Mouse (Mus musculus): ENCODE data around the gene Rcvrn.

Rcvrn gene

DNA sequence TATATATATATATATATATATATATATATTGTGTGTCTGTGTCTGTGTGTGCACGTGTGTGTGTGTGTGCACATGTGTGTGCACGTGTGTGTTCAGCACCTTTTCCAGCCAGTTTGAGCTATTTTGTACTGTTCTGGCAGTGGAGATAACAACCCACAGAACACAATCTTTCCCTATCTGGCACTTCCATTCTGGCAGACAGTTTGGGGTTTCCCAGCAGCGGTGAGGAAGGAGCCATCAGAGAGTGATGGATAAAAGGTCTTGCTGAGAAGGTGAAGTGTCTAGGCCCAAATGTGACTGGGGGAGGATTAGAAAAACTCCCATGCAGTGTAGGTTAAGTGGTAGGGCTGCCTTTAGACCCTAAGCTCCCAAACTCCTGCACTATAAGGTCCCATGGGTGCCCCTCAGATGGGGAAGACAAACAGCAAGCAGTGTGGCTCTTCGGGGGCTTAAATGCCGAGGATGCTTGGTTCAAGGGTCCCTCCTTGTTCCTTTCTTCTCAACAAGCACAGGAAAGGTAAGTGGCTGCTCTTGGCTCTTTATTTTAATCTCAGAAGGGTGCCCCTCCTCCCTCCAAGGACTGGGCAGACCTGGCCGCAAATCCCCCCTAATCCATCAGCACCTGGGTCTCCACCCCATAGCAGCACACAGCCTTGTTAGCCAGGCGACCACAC is at the start of gene Rcvrn:
TSS of gene Rcvrn (plus strand) at position 624 of the 674 bp plus-strand sequence.
- ChIA-PET POLR2A (no interaction called here), CTCF (no interaction called here)

DNA sequence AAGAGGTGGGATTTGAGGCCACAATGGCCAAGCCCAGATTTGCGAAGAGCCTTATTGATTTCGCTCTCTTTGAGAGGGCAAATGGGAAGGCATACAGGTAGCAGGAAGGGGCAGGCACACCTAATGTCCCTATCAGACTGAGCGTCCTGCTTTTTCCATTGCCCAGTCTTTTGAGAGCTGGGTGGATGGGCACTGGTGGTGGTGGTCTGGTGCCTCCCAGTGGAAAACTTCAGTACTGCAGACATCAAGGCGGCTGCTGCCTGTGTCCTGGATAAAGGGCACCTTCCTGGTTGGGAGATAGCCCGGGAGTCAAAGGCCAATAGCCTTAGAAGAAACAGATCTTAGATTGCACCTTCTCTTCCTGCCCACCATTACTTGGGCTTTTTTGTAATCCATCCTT is 47.4 kb upstream of the Rcvrn start:
- CTCF ChIA-PET = interaction anchor here in 3 of 4 experiments (0.5 to 1.5 kb wide), 13 partner anchors 8 to 537 kb away, joined by 3 to 6 read pairs (median 3); no protein-coding TSS in a partner anchor
- POLR2A ChIA-PET = no interaction called here

DNA sequence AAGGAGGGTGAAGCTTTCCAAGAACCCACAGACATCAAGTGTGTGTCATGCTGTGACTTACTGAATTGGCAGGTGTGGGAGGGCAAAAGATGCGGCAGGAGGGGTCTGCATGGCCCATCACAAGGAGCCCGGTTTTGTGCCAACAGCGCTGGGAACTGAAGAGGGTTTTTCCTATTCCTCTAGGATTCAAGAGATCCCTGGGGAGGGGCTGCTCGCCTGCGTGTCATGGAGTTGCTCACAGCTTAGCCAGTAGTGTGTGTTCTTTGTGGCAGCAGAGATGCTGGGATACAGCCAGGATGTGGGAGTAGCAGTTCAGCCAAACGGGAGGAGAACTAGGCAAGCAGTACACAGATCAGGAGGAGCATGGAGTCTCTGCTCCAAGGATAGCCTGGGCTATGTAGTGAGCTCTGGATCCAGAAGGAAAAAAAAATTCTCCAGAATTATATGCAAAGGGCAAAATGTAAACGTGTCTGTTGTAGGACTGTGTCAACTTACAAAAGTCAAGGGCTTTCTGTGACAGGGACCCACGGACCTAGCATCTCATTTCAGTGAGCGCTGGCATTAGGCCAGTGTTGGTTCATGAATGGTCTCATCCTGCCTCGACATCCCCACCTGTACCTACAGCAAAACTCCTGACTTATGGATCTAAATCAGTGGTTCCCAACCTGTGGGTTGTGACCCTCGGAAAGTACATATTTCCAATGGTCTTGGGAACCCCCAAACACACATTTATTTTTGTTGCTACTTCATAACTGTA is 46.3 kb upstream of the Rcvrn start:
- ChIA-PET CTCF (interaction anchor here (0.6 to 1.5 kb wide), 9 partner anchors 9 to 380 kb away, joined by 3 to 5 read pairs (median 3); no protein-coding TSS in a partner anchor), POLR2A (interaction anchor here in 1 of 4 experiments (0.6 to 0.7 kb wide), 2 partner anchors 10 to 28 kb away, joined by 4 read pairs; no protein-coding TSS in a partner anchor)

DNA sequence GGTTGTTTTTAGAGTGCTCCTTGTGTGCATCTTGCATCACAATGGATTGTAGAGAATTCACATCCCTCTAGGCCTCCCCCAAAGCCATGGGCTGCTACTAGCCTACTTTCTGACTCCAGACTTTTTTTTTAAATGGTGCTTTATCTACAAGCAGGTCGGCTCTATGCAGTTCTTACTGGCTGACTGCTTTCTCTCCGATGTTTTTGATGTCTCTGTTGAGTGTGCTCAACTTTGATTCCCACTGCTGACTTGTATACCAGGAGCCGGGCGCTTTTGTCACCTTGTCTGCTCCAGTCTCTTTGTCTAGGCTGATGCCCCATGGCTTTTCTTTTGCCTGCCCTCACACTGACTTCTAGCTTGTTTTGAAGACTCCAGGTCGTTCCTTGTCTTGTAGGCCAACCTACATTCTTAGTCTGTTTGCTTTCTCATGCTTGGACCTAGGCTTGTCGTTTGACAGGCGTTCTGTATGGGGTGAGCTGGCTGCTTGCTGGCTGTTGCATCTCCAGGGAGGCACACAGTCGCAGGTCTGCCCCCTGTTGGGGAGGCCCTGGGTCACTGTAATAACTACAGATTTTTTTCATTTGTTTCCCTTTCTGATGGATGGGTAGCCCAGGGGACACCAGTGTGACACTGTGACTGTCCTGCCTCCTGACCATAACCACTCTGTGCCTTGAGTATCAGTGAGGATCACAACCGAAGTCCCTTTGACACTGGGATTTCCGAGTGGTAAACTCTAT is 45.0 kb upstream of the Rcvrn start:
- CTCF ChIA-PET = interaction anchor here in 2 of 4 experiments (0.6 to 1.3 kb wide), 9 partner anchors 26 to 595 kb away, joined by 3 to 5 read pairs (median 4); no protein-coding TSS in a partner anchor
- POLR2A ChIA-PET = interaction anchor here in 1 of 4 experiments (0.7 to 1.5 kb wide), 2 partner anchors 11 to 175 kb away, joined by 3 to 4 read pairs; no protein-coding TSS in a partner anchor

DNA sequence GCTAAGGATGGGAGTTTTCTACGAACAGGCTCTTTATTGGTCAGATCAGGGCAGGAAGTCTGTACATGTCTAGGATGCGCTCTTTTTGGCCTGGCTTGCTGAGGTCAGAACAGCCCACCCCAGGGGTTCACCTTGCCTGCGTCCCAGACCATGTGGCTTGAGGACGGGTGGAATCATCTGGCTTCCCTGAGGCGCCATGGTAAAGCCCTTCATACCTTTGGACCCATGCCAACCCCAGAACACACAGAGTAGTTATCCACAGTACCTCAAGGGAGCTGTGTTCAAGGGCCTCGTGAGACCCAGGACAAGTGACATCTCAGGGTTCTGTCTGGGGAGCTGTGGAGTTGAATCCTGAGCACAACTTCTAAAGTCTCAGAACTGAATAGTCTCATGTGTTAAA is 43.4 kb upstream of the Rcvrn start:
- ChIA-PET CTCF (interaction anchor here in 2 of 4 experiments (0.6 to 1.3 kb wide), 2 partner anchors 542 to 731 kb away, joined by 3 to 5 read pairs; no protein-coding TSS in a partner anchor), POLR2A (no interaction called here)

DNA sequence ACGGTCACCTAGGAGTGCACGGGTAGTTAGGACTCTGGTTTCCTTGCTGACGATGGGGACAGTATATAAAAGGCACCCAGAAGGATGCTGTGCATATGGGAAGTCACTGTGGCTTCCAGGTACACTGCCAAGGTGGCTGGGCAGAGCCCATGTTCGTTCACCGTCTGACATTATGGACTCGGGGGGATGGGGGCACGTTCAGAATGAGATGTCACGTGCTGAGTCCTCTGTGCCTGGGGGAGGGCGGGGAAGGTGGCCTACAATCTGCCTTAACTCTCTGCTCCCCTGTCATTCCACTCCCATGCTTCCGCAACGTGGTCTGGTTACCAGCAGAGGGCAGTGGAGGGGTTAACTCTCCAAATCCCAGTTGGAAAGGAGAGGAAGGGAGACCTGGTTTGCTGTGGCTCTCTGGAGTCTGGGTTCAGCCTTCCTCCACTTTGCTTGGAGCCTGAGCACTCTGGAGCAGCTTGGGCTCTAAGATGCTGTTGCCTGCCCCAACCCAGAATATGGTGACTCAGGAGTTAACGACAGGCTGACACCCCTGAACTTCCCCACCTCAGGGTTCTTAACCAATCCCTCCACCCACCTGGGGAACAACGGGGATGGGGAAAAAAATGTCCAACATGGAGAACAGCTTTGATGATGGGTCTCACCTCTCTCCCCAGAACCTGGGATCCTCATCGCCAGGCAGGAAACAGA is 42.8 kb upstream of the Rcvrn start:
- ChIA-PET CTCF (interaction anchor here (0.6 to 1.5 kb wide), 5 partner anchors 23 to 732 kb away, joined by 3 to 7 read pairs (median 3); no protein-coding TSS in a partner anchor), POLR2A (interaction anchor here in 1 of 4 experiments (1.3 kb wide), 1 partner anchor 272 kb away, joined by 5 read pairs; no protein-coding TSS in a partner anchor)

DNA sequence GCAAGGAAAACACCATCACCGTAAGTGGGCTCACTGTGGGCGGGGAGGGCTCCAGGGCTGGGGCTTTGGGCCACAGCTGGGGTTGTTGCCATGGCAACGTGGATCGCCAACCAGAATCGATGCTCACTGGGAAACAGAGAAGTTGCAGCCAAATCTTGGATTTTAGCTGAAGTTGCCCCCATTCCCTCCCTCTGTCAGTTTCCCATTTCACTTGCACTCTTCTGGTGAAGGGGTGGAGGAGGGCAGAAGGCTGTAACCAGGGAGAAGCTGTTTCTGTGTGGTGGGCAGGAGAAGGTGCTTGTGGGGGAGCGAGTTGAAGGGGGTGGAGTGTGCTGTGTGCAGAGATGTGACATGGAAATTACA is 42.3 kb upstream of the Rcvrn start:
- POLR2A ChIA-PET = interaction anchor here in 1 of 4 experiments (1.3 kb wide), 1 partner anchor 273 kb away, joined by 5 read pairs; no protein-coding TSS in a partner anchor
- CTCF ChIA-PET = interaction anchor here (1.0 to 1.5 kb wide), 4 partner anchors 22 to 24 kb away, joined by 3 to 7 read pairs (median 3); no protein-coding TSS in a partner anchor

DNA sequence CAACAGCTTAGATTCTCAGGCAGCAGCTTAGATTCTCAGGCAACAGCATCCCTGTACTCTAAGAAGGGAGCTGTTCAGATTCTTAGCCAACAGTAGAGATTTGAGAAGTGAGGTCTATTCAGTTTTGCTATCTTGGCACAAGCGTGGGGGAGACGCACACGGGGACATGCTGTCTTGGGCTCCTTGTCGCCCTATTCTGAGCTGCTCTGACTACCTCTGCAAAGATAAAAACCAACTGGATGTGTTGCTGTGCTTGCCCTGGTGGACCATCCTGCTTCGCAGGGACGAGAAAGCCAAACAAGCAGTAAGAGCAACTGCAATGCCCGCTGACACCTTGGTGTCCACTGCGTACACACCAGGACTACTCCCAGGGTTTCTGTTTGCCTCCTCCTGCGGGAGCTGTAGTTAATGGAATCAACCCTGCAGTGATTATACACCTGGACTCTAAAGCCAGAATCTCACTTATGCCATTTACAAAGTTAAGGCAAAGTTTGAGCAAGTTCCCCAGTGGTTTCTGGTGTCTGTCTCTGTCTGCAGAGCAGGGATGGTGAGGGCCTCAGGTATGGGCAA is 41.5 kb upstream of the Rcvrn start:
- CTCF ChIA-PET = interaction anchor here in 3 of 4 experiments (0.8 to 1.5 kb wide), 4 partner anchors 22 to 541 kb away, joined by 3 to 7 read pairs (median 3); no protein-coding TSS in a partner anchor
- POLR2A ChIA-PET = interaction anchor here in 1 of 4 experiments (1.3 kb wide), 1 partner anchor 273 kb away, joined by 5 read pairs; no protein-coding TSS in a partner anchor

DNA sequence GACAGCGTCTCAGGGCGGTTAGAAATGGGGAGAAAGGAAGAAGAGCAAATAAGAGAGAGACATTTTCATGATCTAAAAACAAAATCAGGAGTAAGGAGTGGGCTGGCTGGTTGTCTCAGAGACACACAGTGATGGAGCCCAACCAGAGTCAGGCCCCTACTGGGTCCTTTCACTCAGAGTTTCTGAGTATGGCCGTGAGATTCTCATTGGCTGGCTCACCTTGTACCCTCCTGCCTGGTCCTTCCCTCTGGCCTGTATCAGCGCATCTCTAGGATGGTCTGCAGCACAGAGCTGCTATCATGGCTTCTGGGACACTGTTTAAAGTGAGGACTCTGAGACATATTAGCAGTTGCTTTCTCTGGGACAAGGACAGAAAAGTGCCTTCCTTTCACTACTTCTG is 40.6 kb upstream of the Rcvrn start:
- POLR2A ChIA-PET = no interaction called here
- CTCF ChIA-PET = interaction anchor here in 1 of 4 experiments (0.9 kb wide), 1 partner anchor 22 kb away, joined by 3 read pairs; no protein-coding TSS in a partner anchor

DNA sequence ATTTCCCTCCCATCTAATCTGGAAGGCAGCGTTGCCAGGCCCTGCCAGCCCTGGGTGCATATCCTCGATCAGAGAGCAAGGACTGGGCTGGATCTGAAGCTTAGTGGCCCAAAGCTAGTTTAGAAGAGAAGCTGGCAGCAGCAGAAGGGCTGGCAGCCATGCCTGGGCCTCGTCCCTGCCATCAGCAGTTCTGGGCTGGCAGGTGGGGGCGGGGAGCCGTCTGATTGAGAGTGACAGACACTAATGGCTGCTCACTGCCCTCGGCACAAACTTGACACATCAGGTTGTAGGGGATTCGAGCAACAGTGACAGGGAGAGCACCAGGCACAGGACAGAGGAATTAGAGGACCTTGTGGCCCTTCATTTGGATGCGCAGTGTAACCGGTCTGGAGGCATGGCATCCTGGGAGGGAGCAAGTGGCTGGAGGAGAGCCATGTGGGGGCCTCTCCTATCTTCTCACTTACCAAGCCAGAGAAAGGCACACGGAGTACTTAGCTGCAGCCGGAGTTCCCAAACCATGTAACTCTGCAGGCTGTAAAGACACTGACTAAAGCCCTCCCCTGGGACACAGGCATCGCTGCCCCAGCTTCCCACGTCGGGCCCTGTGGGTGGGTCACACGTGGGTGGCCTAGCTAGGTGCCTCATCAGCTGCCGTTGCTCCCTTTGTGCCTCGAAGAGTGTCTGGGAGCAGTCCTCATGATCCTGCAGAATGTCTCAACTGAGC is 39.7 kb upstream of the Rcvrn start:
- CTCF ChIA-PET = interaction anchor here in 3 of 4 experiments (0.8 to 4.4 kb wide), 4 partner anchors 20 to 826 kb away, joined by 3 to 28 read pairs (median 4); no protein-coding TSS in a partner anchor
- POLR2A ChIA-PET = interaction anchor here in 1 of 4 experiments (0.5 to 1.1 kb wide), 3 partner anchors 11 to 644 kb away, joined by 3 to 4 read pairs (median 3); no protein-coding TSS in a partner anchor

DNA sequence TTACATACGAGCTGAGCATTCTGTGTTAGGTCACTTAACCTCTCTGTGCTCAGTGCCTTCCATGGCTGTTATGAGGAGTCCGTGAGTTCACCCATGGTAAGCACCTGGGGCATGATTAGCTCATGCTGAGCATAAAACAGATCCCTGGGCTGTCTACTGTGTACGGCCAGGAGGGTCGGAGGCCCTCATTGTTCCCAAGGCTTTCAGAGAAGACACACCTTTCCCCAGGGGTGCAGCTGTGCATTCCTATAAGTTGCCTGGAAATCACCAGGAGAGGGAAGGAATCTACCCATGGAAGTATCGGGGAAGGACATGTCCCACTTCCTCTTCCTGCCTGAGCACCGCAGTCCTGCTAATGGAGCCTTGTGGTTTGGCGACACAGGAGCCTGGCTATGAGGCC is 38.8 kb upstream of the Rcvrn start:
- POLR2A ChIA-PET = interaction anchor here in 2 of 4 experiments (0.5 to 1.1 kb wide), 4 partner anchors 8 to 645 kb away, joined by 3 to 11 read pairs (median 4); no protein-coding TSS in a partner anchor
- CTCF ChIA-PET = interaction anchor here (0.6 to 4.4 kb wide), 8 partner anchors 19 to 825 kb away, joined by 3 to 28 read pairs (median 4); no protein-coding TSS in a partner anchor

DNA sequence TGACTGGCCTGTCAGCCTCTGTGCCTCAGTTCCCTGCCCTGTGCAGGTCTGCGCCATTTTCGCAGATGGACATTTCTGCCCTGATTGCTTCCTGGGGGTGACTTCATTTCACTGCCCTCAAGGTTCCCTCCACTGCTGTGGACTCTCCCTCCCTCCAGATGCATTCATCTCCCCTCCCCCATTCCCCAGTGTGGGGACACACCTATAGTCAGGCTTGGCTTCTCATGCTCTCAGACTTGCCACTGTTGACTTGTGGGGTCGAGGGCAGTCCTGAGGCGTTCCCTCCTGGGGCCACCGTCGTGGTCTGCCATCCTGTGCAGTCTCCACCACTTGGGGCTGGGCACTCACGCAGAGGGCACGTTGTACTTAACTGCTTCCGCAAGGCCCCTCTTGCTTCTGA is 38.3 kb upstream of the Rcvrn start:
- POLR2A ChIA-PET = interaction anchor here in 1 of 4 experiments (1.0 kb wide), 1 partner anchor 14 kb away, joined by 3 read pairs; no protein-coding TSS in a partner anchor
- CTCF ChIA-PET = interaction anchor here in 3 of 4 experiments (0.8 to 4.4 kb wide), 6 partner anchors 15 to 576 kb away, joined by 3 to 28 read pairs (median 4); no protein-coding TSS in a partner anchor

DNA sequence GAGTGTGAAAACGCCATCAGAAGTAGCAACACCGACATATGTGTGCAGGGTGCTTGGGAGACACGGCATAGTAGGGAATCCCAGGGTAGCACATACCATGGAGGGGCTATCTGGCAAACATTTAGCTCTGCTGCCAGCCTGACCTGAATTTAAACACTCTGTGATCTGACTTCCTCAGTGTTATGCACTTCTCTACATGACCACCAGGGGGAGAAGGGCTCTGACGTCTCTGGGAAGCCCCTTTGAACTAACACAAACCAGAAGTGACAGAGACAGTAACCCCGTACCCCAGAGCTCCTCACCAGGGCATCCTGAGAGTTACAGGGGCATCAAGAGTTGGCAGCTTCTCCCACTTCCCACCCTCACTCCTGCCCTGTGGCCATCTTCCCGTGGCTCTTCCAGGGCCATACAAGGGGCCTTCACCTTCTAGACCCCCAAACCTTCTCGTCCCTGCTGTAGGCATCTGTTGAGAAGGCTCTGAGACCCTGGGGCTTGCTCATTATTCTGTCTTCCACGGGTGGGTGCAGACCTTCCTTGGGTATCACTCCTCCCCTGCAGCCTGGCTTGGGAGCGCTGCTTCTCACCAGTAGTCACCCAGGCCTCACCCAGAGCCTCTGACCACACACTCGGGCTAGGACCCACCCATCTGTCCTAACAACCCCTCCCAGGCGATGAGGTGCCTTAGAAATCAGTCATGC is 37.3 kb upstream of the Rcvrn start:
- POLR2A ChIA-PET = interaction anchor here in 1 of 4 experiments (0.6 kb wide), 1 partner anchor 14 kb away, joined by 5 read pairs; no protein-coding TSS in a partner anchor

DNA sequence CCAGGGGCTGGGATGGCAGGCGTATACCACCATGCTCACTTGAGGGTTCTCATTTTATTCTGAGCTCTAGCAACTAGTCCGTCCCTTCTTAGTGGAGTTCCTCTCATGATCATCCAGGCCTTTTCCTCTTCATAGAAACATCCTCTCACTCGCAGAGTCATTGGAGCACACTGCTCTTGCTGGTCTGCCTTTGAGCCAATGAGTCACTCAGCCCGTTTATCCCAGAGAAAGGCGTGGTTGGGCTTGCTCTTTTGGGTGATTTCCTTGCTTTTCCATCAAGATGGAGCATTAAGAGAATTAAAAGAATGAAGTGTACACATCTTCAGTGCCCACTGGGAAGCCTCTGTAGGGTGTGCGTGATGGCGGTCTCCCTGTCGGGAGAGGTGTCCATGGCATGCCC is 33.7 kb upstream of the Rcvrn start:
- POLR2A ChIA-PET = no interaction called here
- CTCF ChIA-PET = no interaction called here

More for the DNA sequence above, 37.3 kb upstream of the Rcvrn start:
- CTCF ChIA-PET = interaction anchor here (0.6 to 4.4 kb wide), 11 partner anchors 10 to 549 kb away, joined by 3 to 28 read pairs (median 3); no protein-coding TSS in a partner anchor

DNA sequence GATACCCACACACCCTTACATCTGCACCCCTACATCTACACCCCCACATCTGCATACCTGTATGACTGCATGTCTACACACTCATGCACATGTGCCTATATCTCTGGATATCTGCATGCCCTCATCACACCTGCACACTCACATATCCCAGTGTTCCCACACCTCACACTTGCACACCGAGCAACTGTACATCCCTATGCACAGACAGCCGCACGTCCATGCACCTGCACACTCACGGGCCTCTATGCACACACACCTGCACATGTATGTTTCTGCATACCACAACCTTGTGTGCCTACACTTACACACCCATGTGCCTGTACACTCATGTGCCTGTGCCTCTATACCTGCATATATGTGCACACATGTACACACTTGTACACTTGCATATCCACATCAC is 31.7 kb upstream of the Rcvrn start:
- ChIA-PET CTCF (no interaction called here), POLR2A (no interaction called here)

DNA sequence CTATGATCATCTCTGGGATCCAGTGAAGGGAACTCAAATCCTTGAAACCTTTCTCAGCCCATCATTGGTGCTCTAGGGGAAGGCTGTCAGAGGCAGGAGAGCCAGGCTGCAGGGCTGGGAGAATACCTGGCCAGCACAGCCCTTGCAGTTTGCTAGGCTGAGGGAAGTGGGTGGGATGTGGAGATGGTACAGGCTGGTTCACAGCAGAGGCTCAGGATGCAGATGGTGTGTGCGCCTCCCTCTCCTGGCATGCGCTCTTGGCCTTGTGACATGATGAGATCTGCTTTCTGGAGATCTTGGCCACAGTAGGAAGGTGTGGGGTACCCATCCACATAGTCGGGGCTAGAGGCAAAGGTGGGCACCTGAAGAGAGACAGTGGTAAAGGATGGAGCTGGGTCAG is 30.9 kb upstream of the Rcvrn start:
- POLR2A ChIA-PET = interaction anchor here in 2 of 4 experiments (0.6 to 1.0 kb wide), 3 partner anchors 8 to 662 kb away, joined by 3 to 11 read pairs (median 5); no protein-coding TSS in a partner anchor
- CTCF ChIA-PET = interaction anchor here in 2 of 4 experiments (0.6 to 1.1 kb wide), 3 partner anchors 12 to 1084 kb away, joined by 3 to 5 read pairs (median 3); no protein-coding TSS in a partner anchor

Measured in embryonic stem cell, embryonic (primary cell).